Mouse (Mus musculus) CH12F3 (cell line): ENCODE data around the gene Cyp4b1.
"Not testable (repeated sequence)": the region's sequence is repeated elsewhere in the genome, so short reads cannot be mapped to it uniquely, and the experiment has no call there.

Source experiments
- in situ Hi-C: fragments of 300-500 bp; cut with MboI; formaldehyde crosslinking; loops from 2 replicates; pipeline ENCODE4 v1.14.3; 2020; ENCODE audit warnings: low sequenced_read_pairs

Gene Cyp4b1

DNA sequence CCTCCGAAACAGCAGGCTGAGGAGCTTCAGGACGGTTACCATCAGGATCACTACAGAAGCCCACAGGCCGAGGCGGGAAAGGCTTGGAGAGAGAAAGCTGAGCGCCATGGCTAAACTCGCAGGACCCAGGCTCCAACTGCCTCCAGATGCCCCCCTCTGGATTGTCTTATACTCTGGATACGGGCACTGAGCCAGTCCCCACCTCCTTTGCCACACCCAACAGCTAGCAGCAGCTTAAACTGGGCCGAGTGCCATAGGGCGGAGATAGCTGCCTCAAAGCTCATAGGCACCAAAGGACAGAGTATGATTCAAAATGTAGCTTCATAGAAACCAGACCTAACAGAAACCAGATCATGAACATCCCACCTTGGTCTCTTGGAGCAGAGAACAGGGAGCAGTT, at the start of gene Cyp4b1:
Gene Cyp4b1, minus strand, starts transcription at position 144 of the 400 bp plus-strand sequence.
- in situ Hi-C loops, result no loop called here

DNA sequence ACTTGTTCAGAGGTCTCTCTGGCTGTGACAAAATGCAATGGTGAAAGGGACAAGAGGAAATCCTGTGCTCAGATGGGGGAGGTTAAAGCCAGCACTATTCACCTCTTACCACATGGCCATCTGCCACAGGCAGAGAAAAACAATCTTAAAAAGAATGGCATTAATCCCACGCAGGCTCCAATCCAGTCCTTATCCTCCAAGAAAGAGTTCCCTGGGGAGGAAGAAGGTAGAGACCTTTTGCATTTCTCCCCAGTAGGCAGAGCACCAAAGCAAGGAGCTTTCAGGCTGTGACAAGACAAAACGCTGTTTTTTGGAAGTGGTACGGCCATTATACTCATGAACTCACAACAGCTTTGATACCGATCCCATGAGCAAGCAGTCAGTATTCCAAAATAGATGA, 38.8 kb upstream of the Cyp4b1 start:
- in situ Hi-C loops, result no loop called here

DNA sequence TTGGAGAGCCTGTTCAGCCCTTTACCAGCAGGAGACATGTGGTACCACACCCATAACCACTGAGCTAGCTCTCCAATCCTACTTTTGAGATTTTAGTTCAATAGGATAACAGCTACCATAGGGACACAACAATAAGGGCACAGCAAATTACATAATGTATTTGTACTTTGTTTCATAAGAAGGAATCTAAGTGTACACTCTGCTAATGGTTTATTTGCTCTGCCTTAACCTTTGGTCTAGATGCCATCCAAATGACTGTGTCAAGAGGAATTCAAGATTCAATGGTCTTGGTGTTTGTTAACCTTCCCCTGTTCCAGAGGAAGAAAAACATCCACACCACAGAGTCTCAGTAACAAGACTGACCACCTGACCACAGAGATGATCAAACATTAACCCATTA, 11.7 kb upstream of the Cyp4b1 start:
- in situ Hi-C loops, result no loop called here

DNA sequence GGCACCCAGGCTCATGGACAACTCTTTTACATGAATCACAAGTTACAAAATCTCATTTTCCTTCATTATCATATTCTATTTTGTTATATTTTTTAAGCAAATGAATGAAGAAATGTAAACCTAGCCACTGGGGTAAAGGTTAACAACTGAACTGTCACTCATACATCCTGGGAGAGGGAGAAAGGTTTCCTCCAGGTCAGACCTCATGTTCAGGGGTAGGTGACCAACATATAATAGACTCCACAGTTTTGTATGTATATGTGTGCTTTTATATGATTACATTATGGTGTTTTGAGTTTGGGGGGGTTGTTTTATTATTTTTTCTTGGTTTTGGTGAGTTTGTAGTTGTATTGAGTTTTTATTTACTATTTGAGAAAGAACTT, 10.3 kb upstream of the Cyp4b1 start:
- in situ Hi-C loops, result no loop called here

DNA sequence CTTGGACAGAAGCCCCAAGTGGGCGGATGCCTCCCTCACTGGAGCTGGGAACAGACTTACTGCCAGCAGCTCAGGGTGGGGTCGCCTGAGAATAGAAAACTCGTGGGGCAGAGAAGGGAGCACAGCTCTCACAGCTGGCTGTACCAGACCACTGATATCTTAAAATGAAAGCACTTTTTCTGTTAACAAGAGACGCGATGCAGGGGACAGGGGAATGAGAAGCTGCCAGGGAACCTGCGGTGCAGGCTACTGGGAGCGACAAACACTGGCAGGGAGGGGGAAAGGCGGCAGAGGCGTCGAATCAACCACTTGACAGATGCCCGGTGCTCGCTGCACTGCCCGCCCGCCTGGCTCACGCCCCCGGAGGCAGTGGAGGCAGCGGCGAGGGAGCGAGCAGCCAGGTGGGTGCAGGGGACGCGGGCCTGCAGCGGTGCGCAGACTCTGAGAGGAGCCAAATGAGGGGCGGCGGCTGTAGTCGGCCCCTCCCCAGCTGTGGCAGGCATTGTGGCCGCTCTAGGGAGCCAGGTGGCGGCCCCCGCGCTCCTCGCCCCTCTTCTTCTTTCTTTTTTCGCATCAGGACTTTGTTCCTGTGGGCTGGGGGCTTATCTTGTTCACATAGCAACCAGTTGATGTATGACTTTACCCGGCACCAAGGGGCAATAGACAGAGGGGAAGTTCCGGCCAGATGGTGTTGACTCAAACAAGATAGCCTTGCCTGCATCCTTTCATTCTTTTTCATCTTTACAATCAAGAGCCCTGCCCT, 9.8 kb upstream of the Cyp4b1 start:
- in situ Hi-C loops, result no loop called here

DNA sequence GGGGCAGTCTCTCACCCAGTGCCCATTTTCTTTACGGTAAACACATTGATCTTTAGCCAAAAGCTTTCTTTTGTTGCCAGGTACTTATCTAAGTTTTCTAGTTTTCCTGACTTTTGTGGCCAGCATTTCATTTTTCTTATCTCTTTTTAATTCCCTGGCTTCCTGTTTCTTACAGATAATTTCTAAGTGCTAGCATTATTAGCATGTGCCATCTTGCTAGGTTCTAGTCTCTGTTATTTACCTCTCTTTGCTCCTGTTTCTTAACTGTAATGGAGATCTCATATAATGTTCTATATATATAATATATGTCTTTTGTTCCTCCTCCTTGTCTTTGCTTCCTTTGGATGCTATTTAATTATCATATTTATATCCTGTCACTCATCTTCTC, 9.0 kb upstream of the Cyp4b1 start:
- in situ Hi-C loops, result not testable (repeated sequence)

DNA sequence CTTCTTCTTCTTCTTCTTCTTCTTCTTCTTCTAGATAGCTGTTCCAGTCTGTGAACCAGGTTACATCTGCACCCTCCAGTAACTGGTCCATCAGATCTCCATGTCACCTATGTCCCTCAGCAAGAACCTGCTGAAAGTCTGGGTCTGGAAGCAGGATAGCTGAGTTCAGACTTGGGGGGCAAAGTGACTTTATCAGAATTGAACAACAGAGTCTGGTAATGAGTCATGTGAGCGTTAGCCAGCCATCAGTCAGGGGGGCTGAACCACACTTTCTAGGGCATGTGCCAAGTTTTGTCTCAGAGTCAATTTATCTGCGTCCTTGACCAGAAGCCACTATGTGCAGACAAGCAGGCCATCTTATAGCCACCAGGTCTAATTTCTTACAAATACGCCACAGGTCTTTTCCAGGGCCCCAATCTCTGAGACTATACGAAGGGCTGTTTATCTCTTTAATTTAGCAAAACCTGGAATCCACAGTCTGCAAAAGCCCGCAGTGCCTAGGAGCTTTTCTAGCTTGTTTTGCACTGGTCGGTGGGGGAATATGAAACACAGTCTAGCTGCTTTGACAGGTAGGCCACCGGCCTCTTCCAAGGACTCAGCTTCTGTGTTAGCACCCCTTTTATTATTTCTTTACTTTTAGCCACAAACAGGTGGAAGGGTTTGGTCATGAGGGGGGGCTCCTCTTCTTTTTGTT, 8.5 kb upstream of the Cyp4b1 start:
- in situ Hi-C loops, result not testable (repeated sequence)

DNA sequence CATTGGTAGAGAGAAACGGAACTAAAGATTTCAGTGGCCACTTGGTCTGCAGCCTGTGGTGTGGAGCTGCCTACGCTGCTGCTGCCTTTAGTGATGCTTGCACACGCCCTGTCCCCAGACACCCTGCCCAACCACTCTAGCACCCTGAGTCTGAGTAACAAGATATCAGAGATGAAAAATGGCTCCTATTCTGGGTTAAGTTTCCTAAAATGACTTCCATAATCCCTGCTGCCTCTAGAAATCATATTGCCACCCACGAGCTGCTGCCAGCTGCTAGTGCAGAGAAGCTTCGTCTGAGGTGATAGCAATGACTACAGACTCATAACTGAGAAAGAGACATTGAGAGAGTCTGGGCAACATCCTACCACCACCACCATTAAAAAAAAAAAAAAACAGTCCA, 3.3 kb upstream of the Cyp4b1 start:
- in situ Hi-C loops, result no loop called here

DNA sequence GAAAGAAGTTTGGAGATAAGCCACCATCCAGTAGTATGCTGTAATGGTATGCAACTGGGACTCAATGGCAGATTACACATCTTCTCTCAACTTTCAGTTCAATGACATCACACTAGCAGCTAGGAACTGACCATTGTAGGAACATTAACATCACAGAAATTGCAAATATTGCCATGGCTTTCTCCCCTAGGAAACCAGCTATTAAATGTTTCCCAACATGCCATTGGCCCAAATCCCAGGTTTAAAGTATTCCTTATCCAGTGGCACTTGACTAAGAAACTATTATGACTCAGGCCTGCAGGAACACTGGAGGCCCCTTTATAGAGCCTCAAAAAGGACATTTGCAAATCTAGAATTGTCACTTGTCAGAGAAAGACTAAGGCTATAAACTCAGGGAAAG, 1.8 kb upstream of the Cyp4b1 start:
- in situ Hi-C loops, result no loop called here

DNA sequence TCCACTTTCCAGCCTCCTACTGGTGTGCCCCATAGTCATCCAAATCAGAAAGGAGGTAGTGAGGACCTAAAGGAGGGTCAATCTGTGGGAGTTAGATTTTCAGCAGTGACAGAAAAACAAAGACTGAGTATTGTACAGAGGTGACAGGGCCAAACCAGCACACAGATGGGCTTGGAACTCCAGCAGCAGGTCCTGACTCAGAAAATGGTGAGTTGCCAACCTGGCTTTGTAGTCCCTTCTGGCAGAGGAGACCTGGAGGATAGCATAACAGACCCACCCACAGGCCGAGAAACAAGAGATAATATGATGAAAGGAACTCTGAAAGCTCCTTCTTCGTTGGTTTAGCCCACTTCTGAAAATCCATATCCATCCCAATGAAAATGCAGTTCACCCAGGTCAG, 1.2 kb upstream of the Cyp4b1 start:
- in situ Hi-C loops, result no loop called here

DNA sequence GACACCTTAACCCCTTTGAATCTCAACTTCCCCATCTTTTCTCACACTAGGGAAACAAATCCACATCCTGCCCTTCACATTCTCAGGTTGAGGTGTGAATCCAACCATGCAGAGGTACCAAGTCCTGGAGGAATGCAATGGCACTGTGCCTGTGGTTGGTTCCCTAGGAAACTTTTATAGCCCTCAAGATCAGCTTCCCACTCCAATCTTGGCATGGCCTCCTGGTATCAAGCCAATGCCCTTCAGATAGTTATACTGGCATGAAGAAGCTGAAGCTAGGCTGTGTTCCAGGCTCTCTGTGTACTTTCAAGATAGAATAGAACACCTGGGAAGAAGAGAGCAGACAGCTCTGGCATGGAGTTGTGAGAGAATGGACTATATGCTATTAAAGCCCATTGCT, 2.2 kb downstream of the Cyp4b1 start:
- in situ Hi-C loops, result no loop called here

DNA sequence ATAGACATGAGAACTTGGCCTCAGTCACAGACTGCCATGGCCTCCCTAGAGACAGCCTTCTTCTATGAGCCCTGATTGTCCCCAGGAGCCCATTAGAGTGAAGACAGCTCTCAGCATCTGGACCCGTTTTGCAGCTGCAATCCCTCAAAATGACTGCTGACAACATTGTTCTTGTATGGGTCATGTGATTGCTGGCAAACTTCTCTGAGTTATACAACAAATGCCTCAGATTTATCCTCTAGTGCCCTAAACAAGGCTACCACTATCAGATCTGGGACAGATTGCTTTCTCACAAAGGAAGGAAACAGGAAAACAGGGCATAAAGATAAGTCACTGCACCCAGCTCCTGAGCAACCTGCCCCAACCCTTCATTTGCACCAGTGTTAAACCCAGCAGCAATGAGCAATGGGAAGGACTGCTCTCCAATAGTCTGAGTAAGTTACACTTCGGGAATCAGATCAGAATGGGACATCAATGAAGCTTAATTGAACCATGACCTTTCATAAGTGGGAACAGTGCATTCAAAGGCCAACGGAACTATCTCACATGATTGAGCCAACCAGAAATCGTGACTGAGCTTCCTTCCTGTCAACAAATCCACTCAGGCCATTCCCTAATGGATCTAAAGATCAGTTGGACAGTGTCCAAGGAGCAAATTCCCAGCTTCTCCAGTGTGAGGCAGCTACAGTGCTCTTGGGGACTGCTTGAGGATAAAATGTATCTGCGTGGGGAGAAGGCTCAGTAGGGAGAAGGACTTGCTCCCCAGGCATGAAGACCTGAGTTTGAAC, 4.4 kb downstream of the Cyp4b1 start:
- in situ Hi-C loops, result no loop called here

DNA sequence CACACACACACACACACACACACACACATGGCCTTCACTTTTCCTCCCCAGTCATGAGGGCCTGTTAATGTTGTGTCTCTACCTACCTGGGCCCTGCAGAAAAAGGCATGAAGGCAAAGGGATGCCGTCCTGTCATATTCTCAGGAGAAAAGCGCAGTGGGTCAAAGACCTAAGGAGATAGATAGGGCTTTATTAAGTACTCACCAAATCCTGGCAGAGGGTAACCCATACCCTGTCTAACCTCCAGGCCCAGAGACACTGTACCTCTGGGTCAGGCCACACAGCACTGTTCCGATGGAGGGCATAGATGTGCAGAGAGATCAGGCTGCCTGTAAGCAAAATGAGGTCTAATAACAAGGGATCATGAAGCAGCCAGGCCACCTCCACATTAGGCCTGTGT, 22.0 kb downstream of the Cyp4b1 start:
- in situ Hi-C loops, result not testable (repeated sequence)

DNA sequence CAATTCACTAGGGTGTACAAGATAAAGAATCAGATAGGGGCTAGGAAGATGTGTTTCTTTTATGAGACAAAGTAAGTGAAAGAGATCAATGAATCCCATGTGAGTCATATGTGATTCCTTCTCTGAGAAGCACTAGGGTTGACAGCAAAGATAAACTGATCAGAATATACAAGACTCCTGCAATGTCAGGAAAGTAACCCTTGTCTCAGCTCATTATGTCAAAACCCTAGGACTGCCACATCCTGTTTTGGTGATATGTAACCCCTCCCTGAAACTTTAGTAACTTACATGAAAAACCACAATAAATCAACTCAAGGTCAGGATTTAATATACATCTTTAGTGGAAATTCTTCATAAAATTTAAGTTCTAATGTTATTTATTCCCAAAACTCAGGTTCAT, 33.5 kb downstream of the Cyp4b1 start:
- in situ Hi-C loops, result no loop called here

DNA sequence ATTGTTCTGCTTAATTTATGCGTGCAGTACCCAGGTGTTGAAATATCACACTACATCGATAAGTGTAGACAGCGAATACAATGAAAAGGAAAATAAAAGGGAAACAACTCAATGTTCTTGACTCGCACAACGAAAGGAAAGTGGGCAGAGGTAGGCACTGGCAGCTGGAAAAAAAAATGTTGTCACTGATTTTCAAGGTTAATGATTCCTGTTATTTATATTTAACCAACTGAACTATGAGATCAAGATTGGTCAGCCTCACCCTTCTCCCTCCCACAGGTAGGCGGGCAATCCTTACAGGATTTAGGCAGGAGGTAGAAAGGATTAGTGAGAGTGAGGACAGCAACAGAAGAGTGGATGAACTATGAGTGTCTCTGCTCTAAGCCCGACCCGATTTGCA, 46.9 kb downstream of the Cyp4b1 start, which contains the start of gene Cyp4a32:
Gene Cyp4a32, plus strand, starts transcription at position 359 of the 400 bp plus-strand sequence.
- in situ Hi-C loops, result not testable (repeated sequence)

DNA sequence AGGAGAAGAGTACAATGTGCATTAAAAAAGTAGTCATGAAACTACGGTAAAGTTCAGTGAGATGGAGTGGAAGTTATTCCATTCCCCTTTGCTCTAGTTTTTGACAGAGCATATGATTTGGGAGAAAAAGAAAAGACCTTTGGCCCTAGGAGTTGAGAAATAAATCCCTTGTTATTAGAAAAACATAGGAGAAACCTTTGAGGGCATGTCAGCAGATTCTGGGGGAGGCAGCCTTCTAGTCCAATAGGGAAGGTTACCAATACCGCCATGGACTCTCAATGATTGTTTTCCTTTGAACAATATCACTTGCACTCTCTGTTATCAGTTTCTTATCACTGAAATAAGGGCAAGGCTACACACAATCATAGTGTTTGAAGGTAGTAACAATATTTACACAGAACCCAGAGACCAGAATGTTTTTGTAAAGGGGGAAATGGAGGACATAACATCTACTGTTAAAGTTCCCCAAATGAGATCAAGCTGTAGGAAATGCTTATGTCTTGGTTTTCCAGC, 50.6 kb downstream of the Cyp4b1 start:
- in situ Hi-C loops, result no loop called here

DNA sequence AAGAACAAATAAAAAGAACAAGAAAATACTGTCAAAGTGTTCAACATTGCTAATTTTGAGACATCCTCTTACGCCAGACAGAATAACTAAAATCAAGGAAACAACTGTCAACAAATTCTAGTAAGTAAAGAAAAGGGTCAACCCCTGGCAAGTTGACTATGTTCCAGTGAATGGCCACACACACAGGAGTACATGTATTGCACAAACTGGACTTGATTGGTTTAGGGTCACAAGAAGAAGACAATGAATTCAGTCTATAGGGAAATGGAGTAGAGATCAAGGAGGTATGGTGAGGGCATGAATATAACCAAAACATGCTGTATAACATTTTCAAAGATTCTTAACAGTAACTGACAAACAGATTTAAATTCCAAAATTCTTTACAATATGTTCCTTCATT, 51.2 kb downstream of the Cyp4b1 start:
- in situ Hi-C loops, result no loop called here

DNA sequence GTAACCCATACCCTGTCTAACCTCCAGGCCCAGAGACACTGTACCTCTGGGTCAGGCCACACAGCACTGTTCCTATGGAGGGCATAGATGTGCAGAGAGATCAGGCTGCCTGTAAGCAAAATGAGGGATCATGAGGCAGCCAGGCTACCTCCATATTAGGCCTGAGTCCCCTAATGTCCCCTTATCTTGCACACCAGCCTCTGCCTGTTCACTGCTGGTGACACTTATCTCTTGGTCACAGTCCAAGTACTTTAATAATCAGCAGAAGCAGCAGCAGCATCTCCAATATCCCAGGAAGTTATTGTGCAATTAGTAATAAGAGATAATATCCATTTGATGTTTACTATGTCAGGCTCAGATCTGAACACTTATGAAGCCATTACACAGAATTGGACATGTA, 64.5 kb downstream of the Cyp4b1 start:
- in situ Hi-C loops, result no loop called here

DNA sequence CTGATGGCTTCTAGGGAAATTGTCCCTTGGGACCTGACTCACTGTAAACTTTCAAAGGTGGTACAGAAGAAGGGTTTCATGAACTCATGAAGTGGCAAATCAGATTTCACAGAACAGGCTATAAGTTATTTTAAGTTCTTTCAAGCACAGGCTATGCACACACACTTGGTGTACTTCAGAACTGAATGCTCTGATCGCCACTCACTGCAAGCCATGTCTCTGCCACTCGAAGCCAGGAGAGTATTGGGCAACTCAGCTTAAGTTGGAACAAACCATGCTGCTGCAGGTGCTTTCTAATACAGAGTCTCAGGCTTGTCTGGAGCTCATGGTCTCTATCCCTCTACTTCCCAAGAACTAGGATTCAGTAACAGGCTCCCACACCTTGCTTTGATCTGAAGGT, 71.7 kb downstream of the Cyp4b1 start:
- in situ Hi-C loops, result no loop called here

DNA sequence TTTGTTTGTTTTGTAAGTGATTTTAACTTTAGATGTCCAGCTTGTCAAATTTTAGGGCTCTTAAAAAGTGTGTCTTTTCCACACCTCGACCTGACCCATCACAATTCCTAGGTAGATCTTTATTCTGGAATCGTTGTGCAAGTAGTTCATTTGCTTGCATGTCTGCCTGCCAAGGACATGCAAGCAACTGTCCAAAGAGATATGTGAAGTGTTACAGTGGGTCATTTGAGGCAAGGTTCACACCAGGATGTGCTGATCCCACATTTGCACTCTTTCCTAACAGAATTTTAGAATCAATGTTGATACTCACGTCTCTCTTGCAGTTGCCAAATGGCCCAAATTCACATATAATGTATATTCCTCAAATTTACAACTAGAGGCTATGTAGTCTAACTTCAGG, 72.3 kb downstream of the Cyp4b1 start:
- in situ Hi-C loops, result no loop called here
